Mouse (Mus musculus): ENCODE data around the gene St8sia4.

DNA sequence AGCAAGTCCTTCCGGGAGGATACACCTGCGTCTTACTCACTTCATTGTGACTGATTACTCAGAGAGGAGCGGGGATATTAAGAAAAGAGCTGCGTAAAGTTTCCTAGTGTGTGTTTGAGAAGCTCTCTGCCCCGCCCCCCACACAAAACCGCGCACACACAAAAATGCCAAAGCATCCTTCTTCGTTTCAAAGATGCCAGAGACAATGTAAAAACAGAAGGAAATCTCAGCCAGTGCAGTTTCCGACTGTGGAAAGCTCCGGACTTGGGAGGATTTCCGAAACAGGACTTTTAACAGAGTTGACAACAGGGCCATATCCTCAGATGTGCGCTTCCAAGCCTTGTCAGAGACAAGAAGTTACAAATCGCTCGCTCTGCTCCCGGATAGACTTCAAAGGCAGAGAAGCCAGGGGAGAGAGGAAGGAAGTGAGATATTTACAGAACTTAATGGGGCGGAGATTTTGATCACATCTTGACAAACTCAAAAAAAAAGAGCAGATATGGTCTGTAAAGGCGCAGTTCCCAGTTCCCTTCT is 1.4 kb downstream of the St8sia4 start:
- no peak for TF ChIP-seq POLR2A (IDR thresholded peaks at IDR 0.05; ENCODE audit: insufficient read depth, low read length)
- no peak for TF ChIP-seq CTCF (IDR thresholded peaks at IDR 0.05; ENCODE audit: low read depth, low read length)
- no peak for TF ChIP-seq EP300 (IDR thresholded peaks at IDR 0.05; ENCODE audit: insufficient read depth, low read depth, low read length)

Data from ES-Bruce4 (cell line).